Comparison of ENCODE assay signal across 7 mouse cellular contexts in genomic region chr8:120471166-120471565, GRCm38 (mm10).
A peak's percentile ranks its signal among the peaks of the same experiment; 100 is the strongest.
DNase-seq lines count a peak whose midpoint lies in the region; ATAC-seq lines count a peak whose summit lies in the region.

No protein-coding gene starts in this region.

- H3K36me3 ChIP-seq in forebrain, embryonic 16.5 days (ENCODE audit: control insufficient read depth, insufficient read depth): no peaks in the 10 kb centered on the region
- no peaks in the 10 kb centered on the region for H3K36me3 ChIP-seq in lung, embryonic 15.5 days

- peak; percentile 29; the same call in 1 of the 2 replicates for ATAC-seq in forebrain, embryonic 16.5 days
- no peak for ATAC-seq in lung, embryonic 15.5 days (ENCODE audit: borderline replicate concordance, extremely low read depth, low FRiP score, low TSS enrichment)

- WGBS in forebrain, embryonic 16.5 days: 5% methylated on average over 7 of the region's 7 CpGs
- WGBS in lung, embryonic 15.5 days: 14% methylated on average over 7 of the region's 7 CpGs

- DNase-seq in left cerebral cortex, postnatal 4 days: peak; percentile 68
- no peak for DNase-seq in left cerebral cortex, adult 18-20 months (ENCODE audit: low spot score in 2 of 2)
- DNase-seq in brain, adult 2 months (ENCODE audit: low read depth, low spot score): peak; percentile 45
- DNase-seq in spleen, adult 12 weeks (ENCODE audit: low spot score): peak; percentile 61
- no peak for DNase-seq in urinary bladder, postnatal 36 days (ENCODE audit: low spot score in 2 of 2)

- H3K27me3 ChIP-seq in forebrain, embryonic 16.5 days (replicated peaks; ENCODE audit: control insufficient read depth, insufficient read depth, low read length): no peaks in the 10 kb centered on the region
- no peaks in the 10 kb centered on the region for H3K27me3 ChIP-seq in lung, embryonic 15.5 days

- H3K4me2 ChIP-seq in forebrain, embryonic 16.5 days (ENCODE audit: low read length): no peak overlapping the region
- no peak overlapping the region for H3K4me2 ChIP-seq in lung, embryonic 15.5 days

- no peak overlapping the region for H3K4me3 ChIP-seq in forebrain, embryonic 16.5 days (replicated peaks; ENCODE audit: low read length)
- H3K4me3 ChIP-seq in lung, embryonic 15.5 days: no peak overlapping the region

- peaks cover 35% of the 10 kb centered on the region for H3K4me1 ChIP-seq in forebrain, embryonic 16.5 days (replicated peaks; ENCODE audit: control insufficient read depth, insufficient read depth, low read length)
- H3K4me1 ChIP-seq in lung, embryonic 15.5 days: peaks cover 61% of the 10 kb centered on the region

- no peaks in the 10 kb centered on the region for H3K9me3 ChIP-seq in forebrain, embryonic 16.5 days (ENCODE audit: control insufficient read depth, low read length)
- H3K9me3 ChIP-seq in lung, embryonic 15.5 days: no peaks in the 10 kb centered on the region

- intact Hi-C loops in left cerebral cortex, postnatal 4 days (cut with DNase I): no loop called here

- peak overlapping the region; percentile 87 for H3K27ac ChIP-seq in forebrain, embryonic 16.5 days (ENCODE audit: low read length)
- peak overlapping the region; percentile 45; the same call in 1 of the 2 replicates for H3K27ac ChIP-seq in lung, embryonic 15.5 days

- H3K9ac ChIP-seq in forebrain, embryonic 16.5 days (replicated peaks; ENCODE audit: low read depth, low read length): no peak overlapping the region
- H3K9ac ChIP-seq in lung, embryonic 15.5 days: no peak overlapping the region

Comparison
In these comparisons a context has a peak if more than half of its experiments do, and no peak if none do; other contexts are left out.
1. DNase-seq: peak in left cerebral cortex, postnatal 4 days (single experiment), brain, adult 2 months (single experiment) and spleen, adult 12 weeks (single experiment); none in left cerebral cortex, adult 18-20 months (0 of 2) and urinary bladder, postnatal 36 days (0 of 2).